Mouse (Mus musculus) forebrain, postnatal 0 days (tissue): ENCODE results near the gene Nudt16. TPM values are rescaled to one million over a fixed set of nuclear protein-coding genes. Genes with fewer than 3 reads are reported as not detected.
"Not testable (repeated sequence)": the region's sequence is repeated elsewhere in the genome, so short reads cannot be mapped to it uniquely, and the experiment has no call there.

ENCODE experiments used
- ATAC-seq: fragments of 200-750 bp; cut with Nextera tagmentation; 2 replicates; pipeline ENCODE4 v1.8.0; 2017; ENCODE audit warnings: mild to moderate bottlenecking, moderate library complexity
- DNase-seq: peaks from one replicate; pipeline ENCODE4 v3.0.0-alpha.2; 2015
- H3K27ac ChIP-seq: fragments of 300-500 bp; sonication (generic); 2 replicates; pipeline ENCODE4 v1.5.1; 2014; ENCODE audit warnings: low read depth, mild to moderate bottlenecking, antibody characterized with exemption, low read length, moderate library complexity, mixed read lengths
- H3K27me3 ChIP-seq: fragments of 300-500 bp; sonication (generic); 2 replicates; pipeline ENCODE4 v1.6.1; 2014; ENCODE audit warnings: mild to moderate bottlenecking, low read length, mixed read lengths; ENCODE audit not compliant: insufficient read depth
- H3K36me3 ChIP-seq: fragments of 300-500 bp; sonication (generic); 2 replicates; pipeline ENCODE4 v1.6.1; 2014; ENCODE audit warnings: mild to moderate bottlenecking, moderate library complexity; ENCODE audit not compliant: insufficient read depth
- H3K4me1 ChIP-seq: fragments of 300-500 bp; sonication (generic); 2 replicates; pipeline ENCODE4 v1.6.1; 2014; ENCODE audit warnings: antibody characterized with exemption; ENCODE audit not compliant: insufficient read depth
- H3K4me2 ChIP-seq: fragments of 300-500 bp; sonication (generic); 2 replicates; pipeline ENCODE4 v1.6.1; 2014; ENCODE audit warnings: low read depth, mild to moderate bottlenecking, moderate library complexity
- H3K4me3 ChIP-seq: fragments of 300-500 bp; sonication (generic); 2 replicates; pipeline ENCODE4 v1.5.1; 2014; ENCODE audit warnings: low read depth, low read length, mixed read lengths
- H3K9ac ChIP-seq: fragments of 300-500 bp; sonication (generic); 2 replicates; pipeline ENCODE4 v1.6.1; 2014; ENCODE audit warnings: mild to moderate bottlenecking
- H3K9me3 ChIP-seq: fragments of 300-500 bp; sonication (generic); 2 replicates; pipeline ENCODE4 v1.6.1; 2016; ENCODE audit warnings: low read length
- CTCF ChIP-seq: sonication (generic); IDR thresholded peaks from 2 replicates; pipeline ENCODE4 v1.5.1; 2016; ENCODE audit warnings: antibody characterized with exemption, control low read depth, low read depth
- WGBS: fragments of 180-500 bp; shearing (Covaris S2); extraction: QIAGEN DNeasy Blood & Tissue Kit; methylation state at CpG from one replicate; pipeline ENCODE4 v1.1.7; 2014; 5-methylcytosine and 5-hydroxymethylcytosine counted together
- polyA plus RNA-seq: library from polyadenylated mRNA; unstranded; fragments of >200 nt; fragmentation: Nextera tagmentation; extraction: Ambion mirVana; gene quantifications from 2 replicates; pipeline ENCODE4 v1.2.1, GENCODE M21; 2015
- total RNA-seq: library from RNA; depleted of rRNA; stranded (reverse); fragments of >200 nt; gene quantifications from 2 replicates; pipeline ENCODE4 v1.2.3, GENCODE M21; 2014; rRNA removed

Nudt16 gene
- total RNA-seq = 27.9 and 33.1 TPM in 2 replicates
- 37.8 and 42.1 TPM in 2 replicates for polyA plus RNA-seq

DNA sequence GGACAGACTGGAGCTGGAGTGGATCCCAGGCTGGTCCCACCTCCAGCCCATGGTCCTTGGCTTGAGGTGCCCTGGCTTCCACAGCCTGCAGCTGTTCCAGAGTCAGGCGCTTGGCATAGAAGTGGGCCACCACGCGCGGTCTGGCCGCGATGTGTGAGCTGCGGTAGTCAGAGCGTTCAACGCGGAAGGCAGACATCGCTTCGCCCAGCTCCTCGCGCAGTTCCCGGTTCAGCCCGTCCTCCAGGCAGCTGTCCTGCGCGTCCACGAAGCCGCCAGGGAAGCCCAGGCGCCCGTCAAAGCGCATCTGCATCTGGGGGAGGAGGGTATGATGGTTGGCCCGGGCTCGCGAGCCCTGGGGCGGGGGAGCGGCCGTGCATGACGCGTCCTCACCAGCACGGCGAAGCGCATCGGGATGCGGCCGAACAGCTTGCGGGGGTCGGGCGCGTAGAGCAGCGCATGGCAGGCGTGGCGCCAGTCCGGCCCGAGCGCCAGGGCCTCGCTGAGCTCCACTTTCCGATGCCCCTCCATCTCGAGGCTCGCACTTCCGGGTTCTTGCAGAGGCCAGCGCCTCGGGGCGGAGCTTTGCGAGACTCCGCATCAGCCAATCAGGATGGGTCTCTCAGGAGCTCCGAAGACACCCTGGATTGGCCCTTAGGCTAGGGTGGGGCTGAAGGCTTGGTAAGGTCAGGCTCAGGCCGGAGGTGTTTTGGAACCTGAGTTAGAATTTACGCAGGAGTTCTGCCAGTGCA, at the start of gene Nudt16:
Nudt16 (minus strand) TSS at position 572 of the 749 bp plus-strand sequence.
- peak within 1 kb of the TSS; percentile 79 for H3K4me3 ChIP-seq
- no peak for TF ChIP-seq CTCF
- 3% methylated on average over 60 of the region's 60 CpGs for WGBS
- DNase-seq (peak; percentile 94), ATAC-seq (peak; percentile 99)
- peak within 1 kb of the TSS; percentile 89 for H3K9ac ChIP-seq
- H3K4me1 ChIP-seq = peaks cover 11% of the 10 kb centered on the region
- H3K27me3 ChIP-seq = no peaks in the 10 kb centered on the region
- H3K9me3 ChIP-seq = no peaks in the 10 kb centered on the region
- H3K36me3 ChIP-seq = no peaks in the 10 kb centered on the region
- peak within 1 kb of the TSS; percentile 89 for H3K27ac ChIP-seq
- H3K4me2 ChIP-seq = peak within 1 kb of the TSS; percentile 84

DNA sequence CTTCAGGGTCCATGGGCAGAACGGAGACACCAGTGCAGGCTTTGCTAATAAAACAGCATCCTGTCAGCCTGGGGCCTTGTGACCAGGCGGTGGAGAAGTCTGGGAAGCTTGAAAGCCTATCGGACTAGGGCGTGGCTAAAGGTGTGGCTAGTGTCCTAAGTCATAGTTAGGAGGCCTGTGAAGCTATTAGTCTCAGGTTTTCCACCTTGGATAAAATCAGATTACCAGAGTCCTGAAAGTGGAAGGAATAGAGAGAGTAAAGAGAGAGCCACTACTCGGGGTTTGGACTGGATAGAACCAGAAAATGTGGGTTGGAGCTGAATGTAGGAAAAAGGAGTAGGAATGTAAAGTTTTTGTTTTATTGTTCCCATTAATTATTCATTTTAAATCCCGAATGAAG, 13.4 kb upstream of the Nudt16 start, which contains the start of gene 1700080E11Rik:
1700080E11Rik (minus strand) TSS at position 101 of the 400 bp plus-strand sequence.
- no peaks in the 10 kb centered on the region for H3K36me3 ChIP-seq
- ATAC-seq (no peak), DNase-seq (no peak)
- 81% methylated on average over 6 of the region's 6 CpGs for WGBS
- H3K27me3 ChIP-seq = no peaks in the 10 kb centered on the region
- H3K4me1 ChIP-seq = no peaks in the 10 kb centered on the region
- no peak within 1 kb of the TSS for H3K27ac ChIP-seq
- TF ChIP-seq CTCF = no peak
- no peak within 1 kb of the TSS for H3K4me2 ChIP-seq
- no peak within 1 kb of the TSS for H3K9ac ChIP-seq
- no peak within 1 kb of the TSS for H3K4me3 ChIP-seq
- H3K9me3 ChIP-seq = no peaks in the 10 kb centered on the region

DNA sequence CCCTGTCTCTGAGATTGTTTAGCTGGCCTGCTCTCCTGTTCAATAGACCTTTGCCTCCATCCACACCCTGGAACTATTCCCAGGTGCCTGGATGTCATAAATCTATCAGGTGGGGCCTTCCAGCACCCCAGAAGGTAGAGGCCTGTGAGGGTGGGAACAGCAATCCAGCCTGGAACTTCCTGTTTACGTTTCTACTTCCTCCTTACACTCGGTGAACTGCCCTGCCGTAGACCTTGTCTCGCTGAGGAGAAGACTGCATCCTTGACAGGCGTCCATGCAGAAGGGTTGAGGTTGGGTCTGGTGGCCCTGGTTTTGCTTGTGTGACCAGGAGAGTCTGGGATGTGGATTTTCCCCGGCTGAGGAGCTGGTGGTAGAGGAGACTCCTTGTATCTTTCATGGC, 7.6 kb upstream of the Nudt16 start:
- no peak for ATAC-seq
- H3K9me3 ChIP-seq = no peaks in the 10 kb centered on the region
- no peaks in the 10 kb centered on the region for H3K27me3 ChIP-seq
- H3K27ac ChIP-seq = no peak overlapping the region
- WGBS = 91% methylated on average over 6 of the region's 6 CpGs
- H3K4me1 ChIP-seq = no peaks in the 10 kb centered on the region
- no peak for TF ChIP-seq CTCF
- no peak overlapping the region for H3K9ac ChIP-seq
- no peak overlapping the region for H3K4me2 ChIP-seq
- no peak overlapping the region for H3K4me3 ChIP-seq
- DNase-seq = no peak
- H3K36me3 ChIP-seq = no peaks in the 10 kb centered on the region

DNA sequence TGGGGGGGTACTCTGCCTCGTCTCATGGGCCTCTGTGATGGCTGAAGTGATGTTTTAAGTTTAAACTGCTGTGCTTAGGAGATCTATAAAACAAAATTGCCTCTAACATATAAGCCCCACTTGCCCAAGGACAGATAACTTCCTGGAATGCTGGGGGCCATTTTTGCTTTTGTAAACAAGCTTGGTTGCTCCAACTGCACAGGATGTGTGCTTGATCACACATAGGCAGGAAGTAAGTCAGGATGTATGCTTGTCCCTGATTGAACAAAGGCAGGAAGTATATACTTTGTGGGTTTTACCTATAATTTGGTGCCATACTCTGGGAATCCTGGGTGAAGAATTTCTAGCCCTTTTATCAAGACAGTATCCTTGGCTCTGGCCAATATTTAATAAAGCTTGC, 4.8 kb upstream of the Nudt16 start:
- Histone ChIP-seq H3K4me1 (0 out of 2 replicates have a peak, but pooled peaks cover 3% of the 10 kb centered on the region), H3K9ac (no peak overlapping the region), H3K9me3 (no peaks in the 10 kb centered on the region), H3K4me3 (no peak overlapping the region), H3K27me3 (no peaks in the 10 kb centered on the region), H3K4me2 (no peak overlapping the region), H3K27ac (no peak overlapping the region), H3K36me3 (no peaks in the 10 kb centered on the region)
- ATAC-seq = no peak
- WGBS = 19% methylated on average over 1 of the region's 1 CpGs
- TF ChIP-seq CTCF = no peak
- DNase-seq = no peak

DNA sequence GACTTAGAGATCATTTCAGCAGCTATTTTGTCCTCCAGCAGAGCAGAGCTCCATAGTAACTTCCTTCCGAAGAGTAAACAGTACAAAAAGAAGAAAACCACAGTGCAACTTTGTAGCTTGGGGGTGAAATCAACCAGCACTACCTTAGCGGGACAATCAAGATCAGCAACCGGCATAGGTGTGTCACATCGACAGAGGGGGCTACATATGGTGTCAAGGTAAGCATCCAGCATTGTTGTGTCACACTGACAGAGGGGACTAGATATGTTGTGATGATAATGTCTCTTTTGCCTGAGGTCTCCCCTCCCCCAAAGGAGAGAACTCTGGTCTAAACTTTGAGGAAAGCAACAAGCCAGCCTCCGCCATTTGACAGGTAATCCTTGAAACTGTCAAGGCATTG, 2.9 kb upstream of the Nudt16 start:
- 92% methylated on average over 5 of the region's 5 CpGs for WGBS
- no peak for ATAC-seq
- DNase-seq = no peak
- no peaks in the 10 kb centered on the region for H3K9me3 ChIP-seq
- H3K27me3 ChIP-seq = no peaks in the 10 kb centered on the region
- no peak overlapping the region for H3K4me2 ChIP-seq
- no peak overlapping the region for H3K4me3 ChIP-seq
- H3K4me1 ChIP-seq = peaks cover 11% of the 10 kb centered on the region
- H3K27ac ChIP-seq = no peak overlapping the region
- no peak for TF ChIP-seq CTCF
- no peaks in the 10 kb centered on the region for H3K36me3 ChIP-seq
- H3K9ac ChIP-seq = no peak overlapping the region

DNA sequence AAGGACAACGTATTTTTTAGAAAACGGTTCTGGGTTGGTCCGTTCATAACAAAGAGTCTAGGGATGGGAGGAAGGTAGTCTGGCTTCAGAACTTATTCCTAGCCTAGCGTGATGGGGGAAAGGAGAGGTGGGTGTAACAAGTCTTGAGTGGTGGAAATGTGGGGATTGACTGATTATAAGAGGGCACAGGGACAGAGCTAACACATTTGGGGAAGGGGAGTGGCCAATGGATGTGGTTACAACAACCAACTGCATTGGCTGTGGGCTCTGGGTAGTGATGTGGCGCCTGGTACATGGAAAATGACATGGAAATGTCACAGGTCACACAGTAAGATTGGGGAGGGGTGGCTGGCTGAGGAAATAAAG, 361 bp upstream of the Nudt16 start:
- peak overlapping the region; percentile 89 for H3K9ac ChIP-seq
- DNase-seq (no peak), ATAC-seq (peak; percentile 50)
- no peaks in the 10 kb centered on the region for H3K27me3 ChIP-seq
- peaks cover 11% of the 10 kb centered on the region for H3K4me1 ChIP-seq
- peak overlapping the region; percentile 79 for H3K4me3 ChIP-seq
- 24% methylated on average over 5 of the region's 5 CpGs for WGBS
- H3K4me2 ChIP-seq = peak overlapping the region; percentile 84
- no peaks in the 10 kb centered on the region for H3K9me3 ChIP-seq
- H3K27ac ChIP-seq = peak overlapping the region; percentile 89; the same call in 1 of the 2 replicates
- H3K36me3 ChIP-seq = no peaks in the 10 kb centered on the region
- no peak for TF ChIP-seq CTCF

DNA sequence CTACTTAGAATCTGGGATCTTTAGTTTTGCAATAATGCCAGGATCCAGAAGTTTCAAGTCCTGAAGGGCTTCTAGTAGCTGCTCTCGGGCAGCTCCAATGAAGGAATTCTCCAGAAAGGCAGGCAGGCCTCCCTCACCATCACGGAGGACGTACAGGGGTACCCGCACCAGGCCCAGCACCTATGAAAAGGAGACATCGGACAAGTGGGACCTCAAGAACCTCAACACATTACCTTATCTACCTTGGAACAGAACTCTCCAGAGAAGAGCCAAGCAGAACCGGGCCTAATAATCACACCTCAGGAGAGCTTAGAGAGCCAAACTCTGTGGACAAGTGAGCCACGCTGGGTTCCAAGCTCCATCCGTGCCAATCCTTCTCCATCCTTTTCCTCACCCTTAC, 1.3 kb downstream of the Nudt16 start:
- H3K27me3 ChIP-seq = no peaks in the 10 kb centered on the region
- no peak for ATAC-seq

DNA sequence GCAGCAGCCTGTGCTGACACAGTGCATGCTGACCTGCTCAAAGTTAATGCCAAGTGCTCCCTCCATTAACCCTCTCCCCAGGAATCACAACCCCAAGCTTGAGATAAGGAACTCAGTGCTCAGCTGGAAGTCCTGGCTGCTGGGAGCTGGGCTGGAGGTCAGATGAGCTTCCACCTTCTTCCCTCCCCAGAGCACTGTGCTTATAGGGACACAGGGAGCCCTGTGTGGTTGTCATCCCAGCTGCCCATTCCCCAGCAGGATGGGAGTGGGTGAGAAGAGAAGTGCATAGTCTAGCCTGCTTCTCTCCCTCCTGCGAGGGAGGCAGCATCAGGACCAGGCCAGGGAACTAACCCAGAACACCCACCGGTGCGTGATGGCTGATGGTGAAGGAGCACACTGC, 6.4 kb downstream of the Nudt16 start:
- H3K9ac ChIP-seq, H3K4me3 ChIP-seq, H3K36me3 ChIP-seq, H3K9me3 ChIP-seq, H3K27me3 ChIP-seq, H3K27ac ChIP-seq, H3K4me1 ChIP-seq, ATAC-seq, DNase-seq, H3K4me2 ChIP-seq: not testable (repeated sequence)
- 95% methylated on average over 3 of the region's 3 CpGs for WGBS

More for the DNA sequence above, 1.3 kb downstream of the Nudt16 start:
- no peak for DNase-seq
- no peak overlapping the region for H3K27ac ChIP-seq
- H3K4me3 ChIP-seq = no peak overlapping the region
- WGBS = 94% methylated on average over 8 of the region's 8 CpGs
- H3K36me3 ChIP-seq = no peaks in the 10 kb centered on the region
- peak overlapping the region; percentile 84 for H3K4me2 ChIP-seq
- H3K9me3 ChIP-seq = no peaks in the 10 kb centered on the region
- peaks cover 11% of the 10 kb centered on the region for H3K4me1 ChIP-seq
- no peak for TF ChIP-seq CTCF
- no peak overlapping the region for H3K9ac ChIP-seq
